Mouse (Mus musculus) retina, postnatal 7 days (tissue): Measurements from ENCODE around the gene Fam209.

Experiments
- DNase-seq: peaks from one replicate; pipeline ENCODE4 v3.0.0-alpha.2; 2012; ENCODE audit warnings: low read depth, low spot score

Gene Fam209

DNA sequence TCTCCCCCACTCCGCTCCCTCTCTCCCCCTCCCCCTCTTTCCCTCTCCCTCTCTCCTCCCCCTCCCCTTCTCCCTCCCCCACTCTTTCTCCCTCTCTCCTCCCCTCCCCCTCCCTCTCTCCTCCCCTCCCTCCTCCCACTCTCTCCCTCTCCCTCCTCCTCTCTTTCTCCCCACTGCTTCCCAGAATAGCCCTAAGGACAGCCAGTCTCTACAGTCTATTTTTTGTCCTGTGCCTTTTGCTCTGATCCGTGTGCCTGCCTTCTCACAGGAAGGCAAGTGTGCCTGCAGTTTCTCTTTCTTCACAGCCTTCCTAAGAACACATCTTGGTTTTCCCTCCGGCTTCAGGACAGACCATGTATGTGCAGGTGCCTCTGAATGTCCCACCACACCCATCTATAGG, 5.0 kb downstream of the Fam209 start:
- no peak for DNase-seq

- peak; percentile 61 for DNase-seq
Measured at GRCm38 (mm10) chr2:172477860-172478259, 5.5 kb downstream of the Fam209 start.

DNA sequence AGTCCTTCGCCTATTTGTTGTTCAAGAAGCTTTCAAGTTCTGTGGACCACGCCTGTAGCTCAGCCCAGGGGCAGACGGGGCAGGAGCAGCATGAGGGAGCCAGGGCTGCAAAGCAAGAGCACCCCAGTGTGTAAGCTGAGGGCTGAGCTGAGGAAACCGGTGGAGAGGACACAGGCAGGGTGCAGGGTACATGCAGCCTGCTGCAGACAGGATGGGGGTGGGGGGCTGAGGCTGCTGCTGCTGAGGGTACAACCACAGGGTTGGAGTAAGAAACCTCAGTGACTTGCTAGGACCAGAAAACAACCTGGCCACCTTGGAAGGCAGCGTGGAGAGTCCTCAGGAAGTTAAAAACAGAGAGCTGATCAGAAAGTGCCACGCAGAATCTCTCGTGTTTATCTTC, 8.0 kb downstream of the Fam209 start:
- DNase-seq: no peak

- DNase-seq: no peak
Measured at GRCm38 (mm10) chr2:172481654-172482385, 9.5 kb downstream of the Fam209 start.

DNA sequence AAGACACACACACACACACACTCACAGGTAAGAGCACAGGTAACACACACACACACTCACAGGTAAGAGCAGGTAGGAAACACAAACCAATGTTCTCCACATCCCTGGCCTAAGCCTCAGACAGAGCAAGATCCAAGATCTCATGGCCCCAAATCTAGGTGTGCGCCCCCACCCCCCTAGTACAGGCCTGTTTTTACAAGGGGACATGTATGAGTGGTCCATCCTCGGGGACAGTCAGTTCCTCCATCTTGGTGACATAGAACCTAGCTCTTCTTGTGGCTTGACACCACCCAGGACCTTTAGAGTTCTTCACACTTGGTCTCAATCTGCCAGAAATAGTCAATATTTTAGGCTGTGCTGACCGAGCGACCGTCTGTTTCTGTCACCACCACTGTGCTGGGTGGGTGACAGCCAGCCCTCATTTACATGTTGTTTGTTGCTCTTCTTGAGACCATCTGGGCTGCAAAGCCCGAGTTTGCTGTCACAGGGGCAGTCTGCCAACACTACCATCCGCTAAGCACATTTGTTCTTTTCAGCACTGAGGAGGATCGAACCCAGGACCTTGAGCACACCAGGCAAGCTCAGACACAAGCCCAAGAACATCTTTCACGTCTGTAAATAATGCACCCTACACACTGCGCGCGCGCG, 11.6 kb downstream of the Fam209 start:
- no peak for DNase-seq

DNA sequence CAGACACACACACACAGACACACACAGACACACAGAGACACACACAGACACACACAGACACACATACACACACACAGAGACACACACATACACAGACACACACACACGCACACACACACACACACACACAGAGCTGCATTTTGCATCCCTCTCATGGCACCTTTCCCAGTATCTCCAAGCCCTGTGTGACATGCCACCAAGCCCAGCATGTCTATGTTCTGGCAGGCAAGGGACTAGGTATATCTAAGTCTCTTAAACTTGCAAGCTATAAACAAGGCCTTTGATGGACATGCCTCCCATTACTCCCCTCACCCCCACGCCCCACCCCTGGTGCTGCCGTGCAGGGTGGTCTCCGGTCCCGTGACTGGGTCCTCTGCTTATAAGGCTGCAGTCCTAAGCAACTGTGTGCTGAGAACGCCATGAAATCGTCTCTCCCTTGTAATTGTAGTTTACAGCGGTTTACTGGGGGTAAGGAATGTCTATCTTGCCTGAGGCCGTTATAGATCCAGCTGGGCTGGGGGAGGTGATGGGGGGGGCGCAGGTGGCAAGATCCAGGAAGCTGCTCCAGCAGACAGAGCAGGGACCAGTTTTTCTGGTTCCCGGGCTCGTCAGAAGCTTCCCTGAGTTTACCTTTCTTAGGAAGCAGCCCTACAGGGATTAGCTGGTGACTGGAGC, 12.5 kb downstream of the Fam209 start:
- no peak for DNase-seq

- DNase-seq: no peak
Measured at GRCm38 (mm10) chr2:172496736-172497345, 24.5 kb downstream of the Fam209 start.

DNA sequence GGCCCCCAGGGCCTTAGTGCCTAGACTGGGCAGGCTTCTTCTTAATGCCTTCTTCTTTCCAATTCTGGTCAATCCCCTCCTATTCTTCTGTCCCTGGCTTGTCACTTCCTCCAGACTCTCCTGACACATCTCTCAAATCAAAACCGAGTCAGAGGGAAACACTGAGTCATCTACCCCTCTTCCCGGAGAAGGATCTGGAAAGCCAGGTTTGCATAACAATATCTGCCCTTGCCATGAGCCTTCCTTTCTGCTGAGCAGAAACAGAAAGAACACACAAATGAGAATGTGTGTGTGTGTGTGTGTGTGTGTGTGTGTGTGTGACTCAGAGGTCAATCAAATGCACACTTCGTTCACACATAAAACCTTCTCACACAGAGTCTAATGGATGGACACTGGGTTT, 26.5 kb downstream of the Fam209 start:
- no peak for DNase-seq

GRCm38 (mm10) chr2:172500752-172501316, 28.5 kb downstream of the Fam209 start:
- no peak for DNase-seq

GRCm38 (mm10) chr2:172501341-172501740, 29.0 kb downstream of the Fam209 start:
- DNase-seq: peak; percentile 64

DNA sequence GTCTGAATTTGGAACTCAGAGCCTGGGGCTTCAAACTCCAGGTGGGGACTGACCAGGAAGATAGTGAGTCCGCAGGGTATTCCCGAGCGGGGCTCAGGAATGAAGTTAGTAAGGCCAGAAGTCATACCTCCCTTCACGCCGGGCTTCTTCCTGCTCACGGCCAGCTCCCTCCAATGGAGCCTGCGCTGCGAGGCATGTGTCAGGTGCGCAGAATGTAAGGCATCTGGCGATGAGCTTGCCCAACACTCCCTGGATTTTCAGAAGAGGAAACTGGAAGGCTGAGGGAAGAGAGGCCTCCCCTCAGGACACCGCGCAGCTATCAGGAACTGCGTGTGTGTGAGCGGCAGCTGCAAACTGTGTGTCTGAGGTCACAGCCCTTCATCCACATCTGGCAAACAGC, 29.8 kb downstream of the Fam209 start:
- DNase-seq: no peak

GRCm38 (mm10) chr2:172506121-172506520, 33.8 kb downstream of the Fam209 start:
- no peak for DNase-seq

DNA sequence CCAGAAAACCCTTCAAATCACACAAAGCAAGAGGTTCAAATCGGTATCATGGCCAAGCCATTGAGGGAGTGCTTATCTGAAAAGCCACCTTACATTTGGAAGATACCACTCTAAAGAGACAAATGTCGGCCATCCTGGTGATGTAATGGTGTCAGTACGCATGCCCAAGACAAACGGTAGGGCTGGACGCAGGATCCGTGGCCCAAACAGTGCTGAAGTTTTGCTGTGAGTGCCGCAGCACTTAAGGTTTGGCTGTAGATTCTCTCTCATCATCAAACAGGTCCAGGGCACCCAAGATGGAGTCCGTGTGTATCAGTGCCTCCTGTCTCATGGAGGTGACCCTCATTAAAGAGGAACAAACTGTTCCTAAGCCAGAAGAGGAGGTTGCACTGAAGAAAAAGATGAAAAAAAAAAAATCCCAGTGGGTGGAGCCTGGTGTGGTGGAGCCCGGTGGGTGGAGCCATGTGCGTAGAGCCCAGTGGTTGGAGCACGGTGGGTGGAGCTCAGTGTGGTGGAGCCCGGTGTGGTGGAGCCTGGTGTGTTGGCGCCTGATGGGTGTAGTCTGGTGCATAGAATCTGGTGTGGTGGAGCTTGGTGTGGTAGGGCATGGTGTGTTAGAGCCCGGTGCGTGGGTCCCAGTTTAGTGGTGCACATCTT, 37.9 kb downstream of the Fam209 start:
- DNase-seq: no peak

DNA sequence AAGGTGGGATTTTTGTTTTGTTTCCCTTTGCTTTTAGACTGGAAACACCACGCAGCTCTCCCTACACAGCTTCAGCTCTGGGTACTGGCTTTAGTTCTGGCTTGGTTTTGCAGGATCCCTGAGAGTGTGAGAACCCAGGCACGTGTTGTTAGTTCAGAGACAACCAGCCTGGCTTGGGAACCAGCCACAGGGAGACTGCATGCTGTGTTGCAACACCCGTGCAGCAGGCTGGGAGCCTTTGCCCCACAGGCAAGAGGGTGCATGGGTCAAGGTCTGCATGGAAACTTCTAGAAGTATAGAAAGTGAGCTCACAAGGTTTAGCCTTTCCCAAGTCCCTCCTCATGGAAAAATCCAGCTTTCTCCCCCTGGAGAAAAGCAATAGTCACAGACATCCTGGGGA, 38.6 kb downstream of the Fam209 start:
- no peak for DNase-seq

- no peak for DNase-seq
Measured at GRCm38 (mm10) chr2:172516407-172516992, 44.2 kb downstream of the Fam209 start.

DNA sequence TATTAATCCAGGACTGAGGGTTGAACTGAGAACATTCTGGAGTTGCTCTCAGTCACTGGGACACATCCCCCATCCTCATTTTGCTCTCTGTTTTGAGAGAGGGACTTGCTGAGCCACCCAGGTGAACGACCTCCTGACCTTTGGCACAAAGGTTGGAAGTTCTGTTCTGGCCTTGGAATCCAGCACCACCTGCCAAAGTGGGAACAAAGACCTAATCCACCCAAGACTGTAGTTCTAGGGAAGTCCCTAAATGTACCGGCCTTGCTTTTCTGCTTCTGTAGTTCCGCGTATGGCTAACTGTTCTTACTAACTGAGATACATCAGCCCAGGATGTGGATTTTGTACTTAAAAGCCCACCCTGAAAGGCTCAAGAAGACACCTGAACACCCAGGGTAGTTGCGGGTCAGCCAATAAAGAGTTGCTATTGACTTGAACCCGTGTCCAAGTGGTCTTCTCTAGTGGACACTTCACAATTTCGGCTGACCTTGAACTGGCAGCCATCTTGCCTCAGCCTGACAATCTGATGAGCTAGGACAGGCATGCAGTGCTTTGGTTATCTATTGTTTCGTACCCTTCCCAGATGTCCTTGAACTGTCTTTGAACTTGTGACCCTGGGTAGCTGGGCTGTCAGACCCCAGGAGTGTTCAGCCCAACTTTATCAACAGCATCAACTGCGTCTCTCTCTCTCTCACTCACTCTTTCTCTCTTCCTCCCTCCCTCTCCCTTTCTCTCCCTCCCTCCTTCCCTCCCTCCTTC, 48.5 kb downstream of the Fam209 start:
- no peak for DNase-seq

DNA sequence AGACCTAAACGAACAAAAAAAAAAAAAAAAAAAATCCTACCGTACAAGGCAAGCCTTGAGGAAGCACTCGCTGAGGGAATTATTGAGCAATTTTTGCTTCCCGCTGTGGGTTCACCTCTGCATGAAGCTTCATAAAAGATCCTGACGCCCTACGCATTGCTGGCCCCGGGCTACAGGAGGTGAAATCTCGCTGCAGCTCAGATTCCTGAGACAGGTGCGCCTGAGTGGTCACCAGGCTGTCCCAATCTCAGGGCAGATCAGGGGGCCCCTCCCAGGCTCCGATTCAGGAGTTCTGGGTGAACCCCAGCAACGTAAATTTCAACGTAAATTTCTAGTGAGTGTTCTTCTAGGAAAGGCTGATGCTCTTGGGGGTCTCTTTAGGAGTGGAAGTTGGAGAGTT, 50.2 kb downstream of the Fam209 start:
- no peak for DNase-seq
